Mouse (Mus musculus) MEL (cell line): ENCODE measurements around the gene Gm10295. TPM values are rescaled to one million over a fixed set of nuclear protein-coding genes. Genes with fewer than 3 reads are reported as not detected.

Experiments
- DNase-seq: peaks from one replicate; pipeline ENCODE4 v3.0.0; 2011; ENCODE audit warnings: low read depth, low spot score
- H3K27ac ChIP-seq: 2 replicates; pipeline ENCODE4 v1.5.1; 2012; ENCODE audit warnings: low read depth, mild to moderate bottlenecking, control low read depth, low read length, moderate library complexity; ENCODE audit not compliant: control insufficient read depth
- H3K27me3 ChIP-seq, 2 experiments: fragments of 150-350 bp in 1 of 2; sonication (generic) in 1 of 2; 2 replicates each; pipeline ENCODE4 v1.6.1; 2012; ENCODE audit warnings: low read length in 2 of 2, mild to moderate bottlenecking in 2 of 2, improper control_type of control experiment in 1 of 2, moderate library complexity in 1 of 2; ENCODE audit not compliant: insufficient read depth in 2 of 2, control insufficient read depth in 1 of 2
- H3K36me3 ChIP-seq, 2 experiments: 2 replicates each; pipeline ENCODE4 v1.6.1; 2012 to 2014; ENCODE audit warnings: low read length in 2 of 2, improper control_type of control experiment in 1 of 2, inconsistent platforms in 1 of 2, mild to moderate bottlenecking in 1 of 2; ENCODE audit not compliant: insufficient read depth in 2 of 2, control insufficient read depth in 1 of 2
- H3K4me1 ChIP-seq, 2 experiments: fragments of 150-350 bp in 1 of 2; sonication (generic) in 1 of 2; 2 replicates each; pipeline ENCODE4 v1.6.1; 2012; ENCODE audit warnings: low read length in 2 of 2, improper control_type of control experiment in 1 of 2, mild to moderate bottlenecking in 1 of 2; ENCODE audit not compliant: insufficient read depth in 2 of 2, control insufficient read depth in 1 of 2
- H3K4me3 ChIP-seq, 2 experiments: fragments of 150-350 bp in 1 of 2; sonication (generic) in 1 of 2; 2 replicates each; pipeline ENCODE4 v1.5.1; 2012; ENCODE audit warnings: low read depth in 2 of 2, low read length in 2 of 2, mild to moderate bottlenecking in 2 of 2, moderate library complexity in 2 of 2, control low read depth in 1 of 2, improper control_type of control experiment in 1 of 2; ENCODE audit not compliant: control insufficient read depth in 1 of 2, insufficient read depth in 1 of 2
- H3K79me2 ChIP-seq: 2 replicates; pipeline ENCODE4 v1.6.1; 2012; ENCODE audit warnings: mild to moderate bottlenecking, low read length, moderate library complexity; ENCODE audit not compliant: control insufficient read depth, poor library complexity, insufficient read depth
- H3K9ac ChIP-seq: 2 replicates; pipeline ENCODE4 v1.6.1; 2012; ENCODE audit warnings: low read depth, mild to moderate bottlenecking, control low read depth, low read length, moderate library complexity; ENCODE audit not compliant: control insufficient read depth, poor library complexity, severe bottlenecking
- H3K9me3 ChIP-seq: fragments of 150-350 bp; sonication (generic); replicated peaks from 2 replicates; pipeline ENCODE4 v1.6.1; 2012; ENCODE audit warnings: mild to moderate bottlenecking, low read length, improper control_type of control experiment, moderate library complexity; ENCODE audit not compliant: insufficient read depth
- BHLHE40 ChIP-seq: IDR thresholded peaks from 2 replicates; pipeline ENCODE4 v1.6.1; 2012; ENCODE audit warnings: low read depth, mild to moderate bottlenecking, inconsistent platforms, low read length, improper control_type of control experiment, borderline replicate concordance
- CHD1 ChIP-seq: IDR thresholded peaks from 2 replicates; pipeline ENCODE4 v1.6.1; 2012; ENCODE audit warnings: low read depth, mild to moderate bottlenecking, inconsistent platforms, low read length, improper control_type of control experiment
- CHD2 ChIP-seq: IDR thresholded peaks from 2 replicates; pipeline ENCODE4 v1.6.1; 2011; ENCODE audit warnings: low read length, improper control_type of control experiment
- CTCF ChIP-seq, 3 experiments: IDR thresholded peaks in 2 of 3; conservative IDR thresholded peaks in 1 of 3; 2 replicates each; pipeline ENCODE4 v1.5.1; 2011 to 2012; ENCODE audit warnings: low read length in 3 of 3, low read depth in 2 of 3, mild to moderate bottlenecking in 2 of 3, improper control_type of control experiment in 1 of 3, inconsistent platforms in 1 of 3, mixed read lengths in 1 of 3, moderate library complexity in 1 of 3; ENCODE audit not compliant: control insufficient read depth in 1 of 3, insufficient read depth in 1 of 3, poor library complexity in 1 of 3, severe bottlenecking in 1 of 3
- ELF1 ChIP-seq: IDR thresholded peaks from 2 replicates; pipeline ENCODE4 v1.6.1; 2014; ENCODE audit warnings: low read depth, mild to moderate bottlenecking, inconsistent platforms, low read length, improper control_type of control experiment, moderate library complexity
- EP300 ChIP-seq, 2 experiments: IDR thresholded peaks; 2 replicates each; pipeline ENCODE4 v1.6.1; 2011; ENCODE audit warnings: improper control_type of control experiment in 2 of 2, low read length in 2 of 2, low read depth in 1 of 2, mild to moderate bottlenecking in 1 of 2
- ETS1 ChIP-seq: IDR thresholded peaks from 2 replicates; pipeline ENCODE4 v1.6.1; 2012; ENCODE audit warnings: low read depth, mild to moderate bottlenecking, inconsistent platforms, low read length, improper control_type of control experiment, moderate library complexity
- GABPA ChIP-seq: IDR thresholded peaks from 2 replicates; pipeline ENCODE4 v1.6.1; 2012; ENCODE audit warnings: low read depth, mild to moderate bottlenecking, inconsistent platforms, low read length, improper control_type of control experiment, moderate library complexity
- GATA1 ChIP-seq: IDR thresholded peaks from 2 replicates; pipeline ENCODE4 v1.6.1; 2011; ENCODE audit warnings: low read depth, low read length, improper control_type of control experiment
- HCFC1 ChIP-seq: IDR thresholded peaks from 2 replicates; pipeline ENCODE4 v1.6.1; 2012; ENCODE audit warnings: low read depth, mild to moderate bottlenecking, inconsistent platforms, low read length, improper control_type of control experiment, moderate library complexity
- JUND ChIP-seq: IDR thresholded peaks from 2 replicates; pipeline ENCODE4 v1.6.1; 2011; ENCODE audit warnings: low read depth, mild to moderate bottlenecking, improper control_type of control experiment, low read length
- KAT2A ChIP-seq: conservative IDR thresholded peaks from 2 replicates; pipeline ENCODE4 v1.6.1; 2012; ENCODE audit warnings: low read depth, low read length, improper control_type of control experiment, inconsistent platforms
- MAX ChIP-seq: IDR thresholded peaks from 2 replicates; pipeline ENCODE4 v1.6.1; 2011; ENCODE audit warnings: low read length, improper control_type of control experiment
- MAZ ChIP-seq: IDR thresholded peaks from 2 replicates; pipeline ENCODE4 v1.6.1; 2012; ENCODE audit warnings: low read depth, mild to moderate bottlenecking, inconsistent platforms, low read length, improper control_type of control experiment
- NRF1 ChIP-seq: IDR thresholded peaks from 2 replicates; pipeline ENCODE4 v1.6.1; 2014; ENCODE audit warnings: low read depth, mild to moderate bottlenecking, inconsistent platforms, low read length, improper control_type of control experiment, moderate library complexity; ENCODE audit not compliant: poor library complexity, insufficient read depth, severe bottlenecking
- POLR2AphosphoS5 ChIP-seq: IDR thresholded peaks from 2 replicates; pipeline ENCODE4 v1.6.1; 2012; ENCODE audit warnings: low read depth, borderline replicate concordance, mild to moderate bottlenecking, inconsistent platforms, low read length, moderate library complexity, mixed read lengths
- RCOR1 ChIP-seq: IDR thresholded peaks from 2 replicates; pipeline ENCODE4 v1.6.1; 2012; ENCODE audit warnings: low read depth, mild to moderate bottlenecking, inconsistent platforms, low read length, improper control_type of control experiment
- TAL1 ChIP-seq: IDR thresholded peaks from 2 replicates; pipeline ENCODE4 v1.6.1; 2012; ENCODE audit warnings: mild to moderate bottlenecking, inconsistent platforms, low read length, moderate library complexity, mixed read lengths
- TBP ChIP-seq: IDR thresholded peaks from 2 replicates; pipeline ENCODE4 v1.8.0; 2011; ENCODE audit warnings: low read depth, low read length, improper control_type of control experiment
- UBTF ChIP-seq: IDR thresholded peaks from 2 replicates; pipeline ENCODE4 v1.6.1; 2012; ENCODE audit warnings: low read depth, mild to moderate bottlenecking, inconsistent platforms, low read length, improper control_type of control experiment, moderate library complexity, borderline replicate concordance; ENCODE audit not compliant: insufficient read depth
- USF1 ChIP-seq: IDR thresholded peaks from 2 replicates; pipeline ENCODE4 v1.6.1; 2014; ENCODE audit warnings: low read depth, mild to moderate bottlenecking, inconsistent platforms, low read length, improper control_type of control experiment, moderate library complexity
- USF2 ChIP-seq, 2 experiments: IDR thresholded peaks; 2 replicates each; pipeline ENCODE4 v1.6.1; 2011 to 2012; ENCODE audit warnings: improper control_type of control experiment in 2 of 2, low read length in 2 of 2, borderline replicate concordance in 1 of 2, inconsistent platforms in 1 of 2, low read depth in 1 of 2, mild to moderate bottlenecking in 1 of 2; ENCODE audit not compliant: insufficient read depth in 1 of 2
- ZMIZ1 ChIP-seq: IDR thresholded peaks from 2 replicates; pipeline ENCODE4 v1.6.1; 2012; ENCODE audit warnings: low read depth, mild to moderate bottlenecking, inconsistent platforms, low read length, improper control_type of control experiment, moderate library complexity
- polyA plus RNA-seq, 2 experiments: library from polyadenylated mRNA; stranded (reverse) in 1 of 2; unstranded in 1 of 2; fragments of >175 nt in 1 of 2; fragments of >200 nt in 1 of 2; gene quantifications; 2 replicates each; pipeline versions ENCODE4 v1.2.1 to v1.2.4; 2012; ENCODE audit warnings: low replicate concordance in 2 of 2, low read depth in 1 of 2; ENCODE audit not compliant: insufficient read length in 2 of 2, insufficient read depth in 1 of 2, missing spikeins in 1 of 2
- total RNA-seq: library from RNA; depleted of rRNA; stranded (reverse); fragments of 300-350 nt; gene quantifications from 2 replicates; pipeline ENCODE4 v1.2.3, GENCODE M21; 2012

Gm10295 gene
- total and polyA plus RNA-seq, 3 experiments: not detected

- no peaks in the 10 kb centered on the region for H3K36me3 ChIP-seq
- H3K9ac ChIP-seq: no peak overlapping the region
- H3K4me3 ChIP-seq: no peak overlapping the region
- no peak overlapping the region for H3K27ac ChIP-seq
- no peaks in the 10 kb centered on the region for H3K4me1 ChIP-seq
- TF ChIP-seq CTCF (IDR thresholded peaks at IDR 0.05 in 2 of 3, conservative IDR thresholded peaks at IDR 0.05 in 1 of 3; ENCODE audit: control insufficient read depth in 1 of 3, insufficient read depth in 1 of 3, low read depth in 2 of 3, low read length in 3 of 3, poor library complexity in 1 of 3, severe bottlenecking in 1 of 3) (no peak), ELF1 (no peak), HCFC1 (no peak), KAT2A (no peak), GATA1 (no peak), RCOR1 (no peak), EP300 (IDR thresholded peaks at IDR 0.05; ENCODE audit: low read depth in 1 of 2, low read length in 2 of 2) (no peak), ETS1 (no peak), UBTF (no peak), MAZ (no peak), GABPA (no peak), BHLHE40 (no peak), TBP (no peak), POLR2AphosphoS5 (no peak), ZMIZ1 (no peak), USF1 (no peak), JUND (no peak), TAL1 (no peak), MAX (no peak), NRF1 (no peak)
- H3K9me3 ChIP-seq: no peaks in the 10 kb centered on the region
- H3K27me3 ChIP-seq: no peaks in the 10 kb centered on the region
- no peaks in the 10 kb centered on the region for H3K79me2 ChIP-seq
- DNase-seq: no peak
Observed at GRCm38 (mm10) chr7:71377983-71378382, 26.7 kb upstream of the Gm10295 start.

- no peak for TF ChIP-seq CHD1
- no peak for TF ChIP-seq TAL1
- TF ChIP-seq USF2 (IDR thresholded peaks at IDR 0.05; ENCODE audit: borderline replicate concordance in 1 of 2, insufficient read depth in 1 of 2, low read depth in 1 of 2, low read length in 2 of 2): no peak
- no peak for TF ChIP-seq CHD2
- no peaks in the 10 kb centered on the region for H3K36me3 ChIP-seq
Observed at GRCm38 (mm10) chr7:71374059-71374458, 22.8 kb upstream of the Gm10295 start.

More at GRCm38 (mm10) chr7:71374059-71374458, 22.8 kb upstream of the Gm10295 start:
- H3K79me2 ChIP-seq: no peaks in the 10 kb centered on the region
- no peaks in the 10 kb centered on the region for H3K4me1 ChIP-seq
- DNase-seq: no peak
- no peaks in the 10 kb centered on the region for H3K9me3 ChIP-seq
- H3K4me3 ChIP-seq: no peak overlapping the region
- no peak overlapping the region for H3K9ac ChIP-seq
- H3K27me3 ChIP-seq: no peaks in the 10 kb centered on the region
- no peak overlapping the region for H3K27ac ChIP-seq
